Mouse (Mus musculus) MEL (cell line): ENCODE results near the gene Smim27. TPM values are rescaled to one million over a fixed set of nuclear protein-coding genes. Genes with fewer than 3 reads are reported as not detected.

Source experiments
- DNase-seq: peaks from one replicate; pipeline ENCODE4 v3.0.0; 2011; ENCODE audit warnings: low read depth, low spot score
- H3K27ac ChIP-seq: 2 replicates; pipeline ENCODE4 v1.5.1; 2012; ENCODE audit warnings: low read depth, mild to moderate bottlenecking, control low read depth, low read length, moderate library complexity; ENCODE audit not compliant: control insufficient read depth
- H3K27me3 ChIP-seq, 2 experiments: fragments of 150-350 bp in 1 of 2; sonication (generic) in 1 of 2; 2 replicates each; pipeline ENCODE4 v1.6.1; 2012; ENCODE audit warnings: low read length in 2 of 2, mild to moderate bottlenecking in 2 of 2, improper control_type of control experiment in 1 of 2, moderate library complexity in 1 of 2; ENCODE audit not compliant: insufficient read depth in 2 of 2, control insufficient read depth in 1 of 2
- H3K36me3 ChIP-seq, 2 experiments: 2 replicates each; pipeline ENCODE4 v1.6.1; 2012 to 2014; ENCODE audit warnings: low read length in 2 of 2, improper control_type of control experiment in 1 of 2, inconsistent platforms in 1 of 2, mild to moderate bottlenecking in 1 of 2; ENCODE audit not compliant: insufficient read depth in 2 of 2, control insufficient read depth in 1 of 2
- H3K4me1 ChIP-seq, 2 experiments: fragments of 150-350 bp in 1 of 2; sonication (generic) in 1 of 2; 2 replicates each; pipeline ENCODE4 v1.6.1; 2012; ENCODE audit warnings: low read length in 2 of 2, improper control_type of control experiment in 1 of 2, mild to moderate bottlenecking in 1 of 2; ENCODE audit not compliant: insufficient read depth in 2 of 2, control insufficient read depth in 1 of 2
- H3K4me3 ChIP-seq, 2 experiments: fragments of 150-350 bp in 1 of 2; sonication (generic) in 1 of 2; 2 replicates each; pipeline ENCODE4 v1.5.1; 2012; ENCODE audit warnings: low read depth in 2 of 2, low read length in 2 of 2, mild to moderate bottlenecking in 2 of 2, moderate library complexity in 2 of 2, control low read depth in 1 of 2, improper control_type of control experiment in 1 of 2; ENCODE audit not compliant: control insufficient read depth in 1 of 2, insufficient read depth in 1 of 2
- H3K79me2 ChIP-seq: 2 replicates; pipeline ENCODE4 v1.6.1; 2012; ENCODE audit warnings: mild to moderate bottlenecking, low read length, moderate library complexity; ENCODE audit not compliant: control insufficient read depth, poor library complexity, insufficient read depth
- H3K9ac ChIP-seq: 2 replicates; pipeline ENCODE4 v1.6.1; 2012; ENCODE audit warnings: low read depth, mild to moderate bottlenecking, control low read depth, low read length, moderate library complexity; ENCODE audit not compliant: control insufficient read depth, poor library complexity, severe bottlenecking
- H3K9me3 ChIP-seq: fragments of 150-350 bp; sonication (generic); replicated peaks from 2 replicates; pipeline ENCODE4 v1.6.1; 2012; ENCODE audit warnings: mild to moderate bottlenecking, low read length, improper control_type of control experiment, moderate library complexity; ENCODE audit not compliant: insufficient read depth
- CHD2 ChIP-seq: IDR thresholded peaks from 2 replicates; pipeline ENCODE4 v1.6.1; 2011; ENCODE audit warnings: low read length, improper control_type of control experiment
- CTCF ChIP-seq, 3 experiments: IDR thresholded peaks in 2 of 3; conservative IDR thresholded peaks in 1 of 3; 2 replicates each; pipeline ENCODE4 v1.5.1; 2011 to 2012; ENCODE audit warnings: low read length in 3 of 3, low read depth in 2 of 3, mild to moderate bottlenecking in 2 of 3, improper control_type of control experiment in 1 of 3, inconsistent platforms in 1 of 3, mixed read lengths in 1 of 3, moderate library complexity in 1 of 3; ENCODE audit not compliant: control insufficient read depth in 1 of 3, insufficient read depth in 1 of 3, poor library complexity in 1 of 3, severe bottlenecking in 1 of 3
- E2F4 ChIP-seq: IDR thresholded peaks from 2 replicates; pipeline ENCODE4 v1.6.1; 2011; ENCODE audit warnings: low read depth, low read length, improper control_type of control experiment, borderline replicate concordance
- ELF1 ChIP-seq: IDR thresholded peaks from 2 replicates; pipeline ENCODE4 v1.6.1; 2014; ENCODE audit warnings: low read depth, mild to moderate bottlenecking, inconsistent platforms, low read length, improper control_type of control experiment, moderate library complexity
- GABPA ChIP-seq: IDR thresholded peaks from 2 replicates; pipeline ENCODE4 v1.6.1; 2012; ENCODE audit warnings: low read depth, mild to moderate bottlenecking, inconsistent platforms, low read length, improper control_type of control experiment, moderate library complexity
- GATA1 ChIP-seq: IDR thresholded peaks from 2 replicates; pipeline ENCODE4 v1.6.1; 2011; ENCODE audit warnings: low read depth, low read length, improper control_type of control experiment
- MAX ChIP-seq: IDR thresholded peaks from 2 replicates; pipeline ENCODE4 v1.6.1; 2011; ENCODE audit warnings: low read length, improper control_type of control experiment
- MEF2A ChIP-seq: IDR thresholded peaks from 2 replicates; pipeline ENCODE4 v1.6.1; 2014; ENCODE audit warnings: low read depth, mild to moderate bottlenecking, inconsistent platforms, low read length, improper control_type of control experiment; ENCODE audit not compliant: poor library complexity, insufficient replicate concordance, severe bottlenecking; ENCODE audit errors: extremely low read depth
- MYB ChIP-seq: IDR thresholded peaks from 2 replicates; pipeline ENCODE4 v1.6.1; 2011; ENCODE audit warnings: mild to moderate bottlenecking, low read depth, low read length, improper control_type of control experiment
- NELFE ChIP-seq: IDR thresholded peaks from 2 replicates; pipeline ENCODE4 v1.6.1; 2011; ENCODE audit warnings: low read depth, low read length, improper control_type of control experiment
- NRF1 ChIP-seq: IDR thresholded peaks from 2 replicates; pipeline ENCODE4 v1.6.1; 2014; ENCODE audit warnings: low read depth, mild to moderate bottlenecking, inconsistent platforms, low read length, improper control_type of control experiment, moderate library complexity; ENCODE audit not compliant: poor library complexity, insufficient read depth, severe bottlenecking
- POLR2A ChIP-seq, 2 experiments: IDR thresholded peaks; 2 replicates each; pipeline ENCODE4 v1.6.1; 2011 to 2012; ENCODE audit warnings: low read length in 2 of 2, mild to moderate bottlenecking in 2 of 2, control low read depth in 1 of 2, improper control_type of control experiment in 1 of 2, low read depth in 1 of 2, moderate library complexity in 1 of 2; ENCODE audit not compliant: control insufficient read depth in 1 of 2, insufficient read depth in 1 of 2, poor library complexity in 1 of 2
- POLR2AphosphoS5 ChIP-seq: IDR thresholded peaks from 2 replicates; pipeline ENCODE4 v1.6.1; 2012; ENCODE audit warnings: low read depth, borderline replicate concordance, mild to moderate bottlenecking, inconsistent platforms, low read length, moderate library complexity, mixed read lengths
- RAD21 ChIP-seq: IDR thresholded peaks from 2 replicates; pipeline ENCODE4 v1.6.1; 2011; ENCODE audit warnings: mild to moderate bottlenecking, low read depth, low read length, improper control_type of control experiment
- RCOR1 ChIP-seq: IDR thresholded peaks from 2 replicates; pipeline ENCODE4 v1.6.1; 2012; ENCODE audit warnings: low read depth, mild to moderate bottlenecking, inconsistent platforms, low read length, improper control_type of control experiment
- SIN3A ChIP-seq: IDR thresholded peaks from 2 replicates; pipeline ENCODE4 v1.6.1; 2012; ENCODE audit warnings: low read length, improper control_type of control experiment, inconsistent platforms
- SMC3 ChIP-seq: IDR thresholded peaks from 2 replicates; pipeline ENCODE4 v1.6.1; 2011; ENCODE audit warnings: low read depth, low read length, improper control_type of control experiment
- TAL1 ChIP-seq: IDR thresholded peaks from 2 replicates; pipeline ENCODE4 v1.6.1; 2012; ENCODE audit warnings: mild to moderate bottlenecking, inconsistent platforms, low read length, moderate library complexity, mixed read lengths
- TBP ChIP-seq: IDR thresholded peaks from 2 replicates; pipeline ENCODE4 v1.8.0; 2011; ENCODE audit warnings: low read depth, low read length, improper control_type of control experiment
- TCF12 ChIP-seq: IDR thresholded peaks from 2 replicates; pipeline ENCODE4 v1.6.1; 2014; ENCODE audit warnings: low read depth, mild to moderate bottlenecking, inconsistent platforms, low read length, improper control_type of control experiment, moderate library complexity
- UBTF ChIP-seq: IDR thresholded peaks from 2 replicates; pipeline ENCODE4 v1.6.1; 2012; ENCODE audit warnings: low read depth, mild to moderate bottlenecking, inconsistent platforms, low read length, improper control_type of control experiment, moderate library complexity, borderline replicate concordance; ENCODE audit not compliant: insufficient read depth
- USF1 ChIP-seq: IDR thresholded peaks from 2 replicates; pipeline ENCODE4 v1.6.1; 2014; ENCODE audit warnings: low read depth, mild to moderate bottlenecking, inconsistent platforms, low read length, improper control_type of control experiment, moderate library complexity
- USF2 ChIP-seq, 2 experiments: IDR thresholded peaks; 2 replicates each; pipeline ENCODE4 v1.6.1; 2011 to 2012; ENCODE audit warnings: improper control_type of control experiment in 2 of 2, low read length in 2 of 2, borderline replicate concordance in 1 of 2, inconsistent platforms in 1 of 2, low read depth in 1 of 2, mild to moderate bottlenecking in 1 of 2; ENCODE audit not compliant: insufficient read depth in 1 of 2
- ZC3H11A ChIP-seq: IDR thresholded peaks from 2 replicates; pipeline ENCODE4 v1.6.1; 2012; ENCODE audit warnings: low read depth, mild to moderate bottlenecking, inconsistent platforms, low read length, improper control_type of control experiment
- ZNF384 ChIP-seq: IDR thresholded peaks from 2 replicates; pipeline ENCODE4 v1.6.1; 2012; ENCODE audit warnings: low read depth, mild to moderate bottlenecking, inconsistent platforms, low read length, improper control_type of control experiment
- polyA plus RNA-seq, 2 experiments: library from polyadenylated mRNA; stranded (reverse) in 1 of 2; unstranded in 1 of 2; fragments of >175 nt in 1 of 2; fragments of >200 nt in 1 of 2; gene quantifications; 2 replicates each; pipeline versions ENCODE4 v1.2.1 to v1.2.4; 2012; ENCODE audit warnings: low replicate concordance in 2 of 2, low read depth in 1 of 2; ENCODE audit not compliant: insufficient read length in 2 of 2, insufficient read depth in 1 of 2, missing spikeins in 1 of 2
- total RNA-seq: library from RNA; depleted of rRNA; stranded (reverse); fragments of 300-350 nt; gene quantifications from 2 replicates; pipeline ENCODE4 v1.2.3, GENCODE M21; 2012

The Smim27 gene
- total and polyA plus RNA-seq, 3 experiments = 7.3 to 12.1 TPM; not detected in 1

DNA sequence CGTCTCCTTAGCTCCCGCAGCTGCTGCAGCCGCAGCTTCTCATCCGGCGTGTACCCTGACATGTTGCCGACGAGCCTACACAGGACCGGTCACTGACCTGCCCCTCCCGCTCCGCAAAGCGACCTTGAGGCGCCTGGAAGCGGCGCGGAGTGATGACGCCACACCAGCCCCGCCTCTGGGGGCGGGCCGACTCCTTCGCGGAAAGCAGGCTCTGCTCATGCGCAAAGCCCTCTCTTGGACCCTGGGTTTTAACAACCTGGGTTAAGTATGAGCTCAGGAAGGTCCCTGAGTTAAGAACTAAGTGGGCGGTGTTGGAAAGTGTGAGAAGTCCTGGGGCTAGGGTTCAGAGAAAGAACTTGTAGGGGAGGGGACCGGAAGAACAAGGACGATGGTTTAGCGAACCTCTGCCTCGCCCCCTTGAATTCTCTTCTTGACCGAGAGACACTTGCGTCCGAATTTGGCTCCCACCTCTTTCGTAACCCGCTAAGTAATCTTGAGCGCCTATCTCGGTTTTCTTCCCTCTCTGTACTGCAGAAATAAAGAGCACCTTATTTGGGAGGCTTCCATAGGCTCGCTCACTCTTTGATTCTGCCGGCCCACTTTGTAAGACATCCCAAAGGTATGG is 10.0 kb downstream of the Smim27 start, which contains the start of gene Ndufb6 (continued):
- TF ChIP-seq CTCF (IDR thresholded peaks at IDR 0.05 in 2 of 3, conservative IDR thresholded peaks at IDR 0.05 in 1 of 3; ENCODE audit: control insufficient read depth in 1 of 3, insufficient read depth in 1 of 3, low read depth in 2 of 3, low read length in 3 of 3, poor library complexity in 1 of 3, severe bottlenecking in 1 of 3) (no peak), ZNF384 (no peak), POLR2A (IDR thresholded peaks at IDR 0.05; ENCODE audit: control insufficient read depth in 1 of 2, insufficient read depth in 1 of 2, low read depth in 1 of 2, low read length in 2 of 2, poor library complexity in 1 of 2) (peak; percentile 57 to 93; a peak in 3 of 4 replicates), TAL1 (no peak), MEF2A (no peak), RAD21 (no peak), USF1 (no peak), ELF1 (peak; percentile 84), GATA1 (peak; percentile 41), SIN3A (peak; percentile 97)

- Histone ChIP-seq H3K4me1 (peaks cover 0 to 3% of the 10 kb centered on the region in 2 experiments; a peak in 2 of 4 replicates), H3K36me3 (peaks cover 0 to 2% of the 10 kb centered on the region in 2 experiments; a peak in 2 of 4 replicates), H3K27me3 (no peaks in the 10 kb centered on the region), H3K9me3 (no peaks in the 10 kb centered on the region), H3K9ac (no peak overlapping the region), H3K27ac (no peak overlapping the region), H3K79me2 (no peaks in the 10 kb centered on the region), H3K4me3 (no peak overlapping the region)
- DNase-seq = peak; percentile 78
- TF ChIP-seq UBTF (no peak), SMC3 (peak; percentile 90), CTCF (IDR thresholded peaks at IDR 0.05 in 2 of 3, conservative IDR thresholded peaks at IDR 0.05 in 1 of 3; ENCODE audit: control insufficient read depth in 1 of 3, insufficient read depth in 1 of 3, low read depth in 2 of 3, low read length in 3 of 3, poor library complexity in 1 of 3, severe bottlenecking in 1 of 3) (peak; percentile 51 to 92 (median 68)), RAD21 (peak; percentile 87), MYB (no peak), POLR2A (IDR thresholded peaks at IDR 0.05; ENCODE audit: control insufficient read depth in 1 of 2, insufficient read depth in 1 of 2, low read depth in 1 of 2, low read length in 2 of 2, poor library complexity in 1 of 2) (no peak), ZC3H11A (peak; percentile 71), CHD2 (no peak), NELFE (no peak)
These were observed 16.2 kb downstream of the Smim27 start for GRCm38 (mm10) chr4:40285582-40285981.

DNA sequence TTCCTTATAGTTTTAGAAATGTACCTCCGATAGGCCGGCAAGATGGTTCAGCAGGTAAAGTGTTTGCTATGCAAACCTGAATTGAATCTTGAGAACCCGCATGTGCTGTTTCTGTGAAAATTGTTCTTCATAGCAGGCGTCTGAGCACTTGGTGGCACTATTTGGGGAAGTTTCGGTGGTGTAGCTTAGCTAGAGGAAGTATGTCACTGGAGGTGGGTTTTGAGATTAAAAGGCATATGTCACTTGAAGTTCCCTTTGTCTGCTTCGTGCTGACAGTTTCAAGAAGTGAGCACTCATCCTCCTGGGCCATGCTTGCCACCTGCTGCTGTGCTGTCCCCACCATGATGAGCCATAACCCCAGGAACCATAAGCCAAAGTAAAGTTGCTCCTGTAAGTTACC is 18.0 kb downstream of the Smim27 start:
- peak; percentile 87 for DNase-seq
- Histone ChIP-seq H3K36me3 (peaks cover 0 to 2% of the 10 kb centered on the region in 2 experiments; a peak in 2 of 4 replicates), H3K79me2 (no peaks in the 10 kb centered on the region), H3K9ac (peak overlapping the region; percentile 37), H3K27me3 (no peaks in the 10 kb centered on the region), H3K27ac (no peak overlapping the region), H3K9me3 (no peaks in the 10 kb centered on the region), H3K4me3 (no peak overlapping the region), H3K4me1 (peaks cover 0 to 3% of the 10 kb centered on the region in 2 experiments; a peak in 2 of 4 replicates)
- peak; percentile 23 for TF ChIP-seq RAD21
- no peak for TF ChIP-seq UBTF
- no peak for TF ChIP-seq ZC3H11A
- TF ChIP-seq TBP = peak; percentile 76
- no peak for TF ChIP-seq USF2 (IDR thresholded peaks at IDR 0.05; ENCODE audit: borderline replicate concordance in 1 of 2, insufficient read depth in 1 of 2, low read depth in 1 of 2, low read length in 2 of 2)
- TF ChIP-seq CTCF (IDR thresholded peaks at IDR 0.05 in 2 of 3, conservative IDR thresholded peaks at IDR 0.05 in 1 of 3; ENCODE audit: control insufficient read depth in 1 of 3, insufficient read depth in 1 of 3, low read depth in 2 of 3, low read length in 3 of 3, poor library complexity in 1 of 3, severe bottlenecking in 1 of 3) = peak in 2 of 3 experiments; percentile 28 to 59; a peak in 3 of 6 replicates
- TF ChIP-seq POLR2A (IDR thresholded peaks at IDR 0.05; ENCODE audit: control insufficient read depth in 1 of 2, insufficient read depth in 1 of 2, low read depth in 1 of 2, low read length in 2 of 2, poor library complexity in 1 of 2) = peak in 1 of 2 experiments; percentile 41; a peak in 1 of 4 replicates
- TF ChIP-seq NRF1 = no peak
- no peak for TF ChIP-seq E2F4
- TF ChIP-seq ZNF384 = no peak
- peak; percentile 81 for TF ChIP-seq MAX
- no peak for TF ChIP-seq TAL1
- no peak for TF ChIP-seq RCOR1
- TF ChIP-seq MYB = no peak
- TF ChIP-seq POLR2AphosphoS5 = no peak
- no peak for TF ChIP-seq TCF12
- TF ChIP-seq GABPA = no peak
